Mouse (Mus musculus) spleen, adult 18-20 months (tissue): Measurements from ENCODE around the gene Hoxc6.
A peak's percentile ranks its signal among the peaks of the same experiment; 100 is the strongest.

Source experiments
- DNase-seq, 2 experiments: peaks; one replicate each; pipeline ENCODE4 v3.0.0; 2022; ENCODE audit warnings: mixed read lengths in 2 of 2

Hoxc6 gene

DNA sequence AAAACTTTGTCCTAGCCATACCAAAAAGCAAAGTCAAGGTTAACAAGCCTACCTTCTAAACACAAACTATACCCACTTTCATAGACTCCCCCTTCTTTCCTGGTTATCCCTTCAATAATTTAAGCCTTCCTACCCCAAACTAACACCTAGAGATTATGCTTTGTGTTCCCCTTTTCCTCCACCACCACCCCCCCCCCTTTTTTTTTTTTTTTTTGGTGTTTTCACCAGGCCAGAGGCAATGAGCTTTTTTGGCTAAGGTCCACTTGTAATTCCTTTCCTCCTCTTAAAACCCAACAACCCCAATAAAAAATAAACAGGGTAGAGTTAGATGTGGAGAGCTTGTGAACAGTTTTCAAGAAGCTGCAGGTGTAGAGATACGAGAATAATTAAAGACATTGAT lies 28.8 kb upstream of the Hoxc6 start:
- no peak for DNase-seq

- DNase-seq: no peak
These were observed 27.3 kb upstream of the Hoxc6 start for GRCm38 (mm10) chr15:102970740-102971139.

- no peak for DNase-seq
These were observed 25.8 kb upstream of the Hoxc6 start for GRCm38 (mm10) chr15:102972254-102972653.

DNA sequence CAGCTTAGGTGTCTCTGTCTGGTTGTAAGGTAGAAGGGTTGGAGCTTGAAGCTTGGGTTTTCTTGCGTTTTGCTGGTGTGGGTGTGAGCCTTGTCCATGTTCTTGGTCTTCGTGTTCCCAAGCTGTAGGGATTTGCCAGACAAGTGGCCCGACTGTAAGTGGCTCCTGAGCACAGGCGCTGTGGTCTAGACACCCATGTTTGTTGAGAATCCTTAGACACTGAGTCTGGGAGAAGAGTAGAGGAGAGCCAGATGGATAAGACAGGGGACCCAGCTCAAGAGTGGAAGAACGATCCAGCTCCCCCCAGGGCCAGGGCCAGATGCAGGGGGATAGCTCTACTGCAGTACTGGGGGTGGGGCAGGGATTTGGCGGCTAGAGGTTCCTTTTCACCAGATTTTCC lies 25.3 kb upstream of the Hoxc6 start:
- DNase-seq: no peak

DNA sequence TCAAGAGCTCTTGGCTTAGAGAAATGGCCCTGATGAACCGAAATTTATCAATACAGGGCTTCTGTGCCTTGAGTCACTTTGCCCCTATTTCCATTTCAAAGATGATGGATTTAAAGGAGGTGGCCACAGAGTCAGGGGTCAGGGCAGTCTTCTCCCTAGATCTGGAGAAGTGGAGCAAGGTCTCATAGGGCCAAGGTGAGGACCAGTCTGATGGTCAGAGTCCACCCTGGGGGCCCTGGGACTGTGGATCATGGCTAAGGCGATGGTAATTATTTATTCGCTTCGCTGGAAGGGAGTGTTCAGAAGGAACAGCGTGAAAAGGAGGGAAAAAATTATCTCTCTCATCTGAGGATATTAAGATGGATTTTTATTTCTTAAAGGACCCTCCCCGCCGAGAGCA lies 23.0 kb upstream of the Hoxc6 start:
- no peak for DNase-seq

- DNase-seq: no peak
These were observed 22.4 kb upstream of the Hoxc6 start for GRCm38 (mm10) chr15:102975688-102976111.

- no peak for DNase-seq
These were observed 21.9 kb upstream of the Hoxc6 start, which contains the start of gene Hoxc9 for GRCm38 (mm10) chr15:102976171-102976570. Gene Hoxc9, plus strand, starts transcription at chr15:102976439.

DNA sequence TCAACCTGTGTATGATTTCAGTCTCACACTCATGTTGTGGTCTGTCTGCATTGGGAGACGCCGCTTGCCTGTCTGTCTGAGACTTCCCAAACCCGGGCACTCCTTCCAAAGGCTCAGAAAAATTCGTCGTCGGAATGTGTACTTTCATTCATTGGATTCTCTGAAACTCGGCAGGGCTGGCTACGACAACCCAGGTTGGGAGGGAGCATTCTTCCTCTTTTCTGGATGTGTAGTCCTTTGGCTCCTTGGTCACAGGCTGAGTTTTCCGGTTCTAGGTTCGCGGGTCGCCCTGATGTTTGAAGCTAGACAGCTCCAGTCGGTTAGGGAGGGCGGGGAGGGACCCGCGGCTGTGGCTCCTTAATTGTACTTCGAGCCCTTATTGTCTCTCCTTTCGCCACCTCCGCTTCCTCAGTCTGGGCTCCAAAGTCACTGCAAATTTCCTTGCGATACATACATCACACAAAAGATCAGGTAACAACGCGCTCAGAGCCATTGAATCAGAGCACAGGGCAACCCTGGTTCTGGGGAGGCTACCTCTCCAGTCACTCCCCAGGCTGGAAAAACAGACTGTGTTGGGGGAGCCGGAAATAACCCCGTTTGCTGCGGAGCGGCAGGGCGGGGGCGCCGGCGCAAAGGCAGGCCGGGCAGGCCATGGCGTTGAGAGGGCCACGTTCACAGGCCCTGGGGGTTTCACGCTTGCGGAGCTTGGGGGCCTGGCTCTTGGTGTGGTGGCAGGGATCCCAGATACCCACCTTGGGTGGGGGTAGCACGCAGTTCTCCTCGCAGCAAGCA lies 21.2 kb upstream of the Hoxc6 start:
- DNase-seq: peak in 1 of 2 experiments; percentile 28

- no peak for DNase-seq
These were observed 20.6 kb upstream of the Hoxc6 start for GRCm38 (mm10) chr15:102977423-102977974.

DNA sequence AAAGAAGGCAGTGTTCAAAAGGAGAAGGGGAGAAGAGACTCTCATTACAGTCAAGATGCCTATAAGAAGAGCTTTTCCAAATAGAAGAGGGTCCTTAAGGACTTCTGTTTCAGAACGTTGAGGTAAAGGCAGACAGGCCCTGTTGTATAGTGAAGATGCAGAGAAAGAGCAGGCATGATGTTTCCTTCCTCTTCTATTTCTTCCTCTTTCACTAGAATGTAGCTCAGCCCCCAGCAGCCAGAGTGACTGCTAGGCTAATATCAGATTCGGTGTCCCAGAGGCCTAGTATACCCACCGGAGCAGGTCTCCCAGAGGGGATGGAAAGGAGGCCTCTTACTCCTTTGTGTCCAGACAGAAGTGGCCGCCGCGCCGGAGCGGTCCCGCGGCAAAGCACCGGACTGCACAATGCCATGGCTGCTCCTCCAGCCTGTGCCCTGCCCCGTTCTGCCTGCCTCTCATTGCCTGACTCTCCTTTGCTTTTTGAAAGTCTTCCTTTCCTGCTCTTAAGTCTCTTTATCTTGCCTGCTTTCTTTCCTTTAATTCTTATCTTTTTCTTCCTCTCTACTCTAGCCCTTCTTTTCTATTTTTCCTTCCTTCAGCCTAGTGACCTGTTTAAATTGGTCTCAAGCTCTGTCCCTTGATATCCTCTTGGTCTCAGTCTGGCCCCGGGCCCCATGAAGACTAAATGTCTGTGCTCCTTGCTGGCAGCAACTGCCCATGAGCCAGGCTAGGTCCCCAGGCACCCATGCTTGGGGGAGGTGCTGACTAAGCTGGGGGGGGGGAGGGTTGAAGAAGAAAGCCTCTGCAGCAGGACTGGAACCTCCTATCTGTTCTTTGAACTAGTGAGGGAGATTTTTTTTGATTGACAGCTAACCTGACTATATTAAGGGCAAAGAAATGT lies 19.2 kb upstream of the Hoxc6 start:
- DNase-seq: no peak

GRCm38 (mm10) chr15:102979936-102980335 lies 18.1 kb upstream of the Hoxc6 start:
- no peak for DNase-seq

DNA sequence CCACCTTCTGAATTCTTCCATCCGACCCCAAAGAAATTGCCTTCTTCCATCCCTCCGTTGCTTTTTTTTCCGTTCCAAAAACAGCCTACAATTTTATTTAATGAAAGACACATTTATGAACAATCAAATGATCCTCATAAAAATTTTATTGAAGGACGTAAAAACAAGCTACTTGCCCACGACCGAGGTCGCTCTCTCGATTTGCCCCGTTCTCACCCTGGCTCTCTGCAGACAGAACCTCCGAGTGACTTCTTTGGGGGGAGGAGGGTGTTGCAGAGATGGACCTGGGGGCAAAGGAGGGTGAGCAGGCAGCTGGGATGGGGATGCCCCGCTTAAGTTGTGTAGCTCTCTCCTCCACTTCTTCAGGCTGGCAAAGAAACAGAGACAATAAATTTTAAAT lies 17.7 kb upstream of the Hoxc6 start:
- no peak for DNase-seq

DNA sequence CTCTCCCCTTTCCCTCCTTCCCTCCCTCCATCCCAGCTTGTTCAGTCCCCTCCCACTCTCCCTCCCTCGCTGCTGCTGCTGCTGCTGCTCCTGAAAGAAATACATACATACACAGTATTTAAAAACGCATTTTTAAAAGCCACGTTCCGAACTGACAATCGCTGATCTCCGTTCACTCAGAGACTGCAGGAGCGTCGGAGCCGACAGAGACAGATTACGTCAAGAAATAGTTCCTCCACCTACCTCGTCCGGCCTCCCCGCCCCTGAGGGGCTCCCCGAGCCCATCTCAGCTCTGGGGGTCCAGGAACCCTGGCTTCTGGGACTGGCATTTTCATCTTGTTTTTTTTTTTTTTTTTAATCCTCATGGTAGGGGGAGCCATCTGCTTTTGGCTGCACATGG lies 17.1 kb upstream of the Hoxc6 start:
- DNase-seq: no peak

GRCm38 (mm10) chr15:102981379-102982288 lies 16.4 kb upstream of the Hoxc6 start:
- peak in 1 of 2 experiments; percentile 17 for DNase-seq

GRCm38 (mm10) chr15:102983716-102984115 lies 14.3 kb upstream of the Hoxc6 start:
- DNase-seq: no peak

GRCm38 (mm10) chr15:102984521-102984920 lies 13.5 kb upstream of the Hoxc6 start:
- no peak for DNase-seq

DNA sequence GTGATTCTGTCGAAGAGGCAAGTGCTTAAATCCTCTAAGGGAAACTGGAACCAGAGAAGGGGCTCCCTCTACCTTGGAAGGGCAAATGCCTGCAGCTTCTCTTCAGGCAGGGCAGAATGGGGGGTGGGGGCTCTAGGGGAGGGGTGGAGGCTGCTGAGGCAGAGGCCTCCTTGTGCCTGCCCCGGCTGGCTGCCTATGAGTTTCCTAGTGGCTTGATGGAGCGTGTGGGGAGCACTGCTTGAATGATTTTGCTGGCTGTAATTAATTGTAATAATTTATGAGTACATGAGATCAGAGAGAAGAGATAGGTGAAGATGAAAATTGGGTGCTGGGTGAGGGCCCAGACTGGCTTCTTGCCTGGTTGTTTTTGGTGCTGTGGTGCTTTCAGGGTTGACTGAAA lies 13.1 kb upstream of the Hoxc6 start:
- no peak for DNase-seq

DNA sequence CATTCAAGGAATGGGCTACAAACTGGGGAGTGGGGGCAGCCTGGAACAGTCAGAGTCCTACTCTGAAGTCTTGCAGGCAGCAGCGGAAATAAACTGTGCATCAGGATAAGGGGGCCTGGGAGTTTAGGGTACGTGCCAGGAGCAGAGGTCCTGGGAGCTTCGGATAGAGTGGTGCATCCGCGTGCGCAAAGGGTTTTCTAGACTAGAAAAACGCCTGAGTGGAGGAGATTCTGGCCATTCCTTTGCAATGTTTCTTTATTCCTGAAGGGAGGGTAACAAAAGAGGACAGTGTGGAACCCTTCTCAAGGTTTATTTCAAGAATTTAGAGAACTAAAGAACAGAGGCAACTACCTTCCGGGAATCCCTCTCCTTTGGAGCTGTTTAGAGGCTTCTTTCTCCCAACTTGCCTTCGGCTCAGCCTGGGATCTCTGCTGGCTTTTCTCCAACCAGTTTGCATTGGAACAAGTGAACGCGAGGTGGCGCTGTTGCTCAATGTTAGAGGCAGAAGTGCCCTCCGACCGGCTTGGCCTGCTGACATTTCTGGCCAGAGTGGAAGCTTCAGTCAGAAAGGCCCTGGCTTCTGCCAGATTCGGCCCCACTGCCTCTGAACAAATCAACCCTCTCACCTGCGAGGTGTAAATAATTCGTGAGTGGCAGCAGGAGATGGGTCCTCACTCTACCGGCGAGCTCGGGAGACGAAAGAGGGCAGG lies 10.8 kb upstream of the Hoxc6 start:
- DNase-seq: peak; percentile 62 to 88

GRCm38 (mm10) chr15:102988078-102988477 lies 10.0 kb upstream of the Hoxc6 start:
- no peak for DNase-seq

DNA sequence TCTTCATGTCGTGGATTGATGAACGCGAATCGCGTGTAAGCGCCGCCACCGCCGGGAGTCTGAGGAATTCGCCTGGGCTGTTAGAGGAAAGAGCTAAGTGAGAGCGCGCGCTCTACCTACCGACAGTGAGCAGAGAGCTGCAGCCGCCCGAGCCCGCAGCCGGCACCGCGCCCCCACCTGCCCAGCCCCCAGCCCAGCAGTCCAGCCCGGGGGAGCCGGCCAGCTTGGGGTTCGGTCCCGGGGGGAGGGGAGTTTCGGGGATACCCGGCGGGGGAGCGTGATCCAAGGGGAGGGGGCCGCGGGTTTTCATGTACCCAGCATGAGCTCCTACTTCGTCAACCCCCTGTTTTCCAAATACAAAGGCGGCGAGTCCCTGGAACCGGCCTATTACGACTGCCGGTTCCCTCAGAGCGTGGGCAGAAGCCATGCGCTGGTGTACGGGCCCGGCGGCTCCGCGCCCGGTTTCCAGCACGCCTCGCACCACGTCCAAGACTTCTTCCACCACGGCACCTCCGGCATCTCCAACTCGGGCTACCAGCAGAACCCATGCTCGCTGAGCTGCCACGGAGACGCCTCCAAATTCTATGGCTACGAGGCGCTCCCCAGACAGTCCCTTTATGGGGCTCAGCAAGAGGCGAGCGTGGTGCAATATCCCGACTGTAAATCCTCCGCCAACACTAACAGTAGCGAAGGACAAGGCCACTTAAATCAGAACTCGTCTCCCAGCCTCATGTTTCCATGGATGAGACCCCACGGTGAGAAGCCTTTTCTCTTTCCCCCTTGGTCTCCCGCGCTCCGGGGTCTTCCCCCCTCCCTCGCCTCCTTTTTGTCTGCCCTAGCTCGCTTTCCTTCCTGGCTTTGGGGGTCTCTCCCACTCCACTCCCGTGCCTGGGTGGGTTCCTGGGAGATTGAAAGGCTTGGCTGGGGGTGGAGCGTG lies 7.3 kb upstream of the Hoxc6 start, which contains the start of gene Hoxc8:
Gene Hoxc8 (plus strand): TSS at position 147 of the 937 bp plus-strand sequence.
- DNase-seq: no peak
